Mouse (Mus musculus): Measurements from ENCODE around the gene Decr2. TPM values are rescaled to one million over a fixed set of nuclear protein-coding genes. Genes with fewer than 3 reads are reported as not detected.

Gene Decr2
- polyA plus RNA-seq, 1 experiment from 2014 or later = 34.0 TPM

- H3K9ac ChIP-seq = no peak overlapping the region
- H3K9me3 ChIP-seq = no peaks in the 10 kb centered on the region
- peaks cover under 1% of the 10 kb centered on the region for H3K4me1 ChIP-seq
- no peak overlapping the region for H3K27ac ChIP-seq
- no peak for ATAC-seq (ENCODE audit: borderline replicate concordance, extremely low read depth, low FRiP score, low TSS enrichment)
- H3K4me3 ChIP-seq = no peak overlapping the region
- H3K4me2 ChIP-seq = no peak overlapping the region
- H3K27me3 ChIP-seq = peaks cover 10% of the 10 kb centered on the region; the same call in 1 of the 2 replicates
- H3K36me3 ChIP-seq = no peaks in the 10 kb centered on the region
- WGBS = 58% methylated on average over 3 of the region's 3 CpGs
Observed at GRCm38 (mm10) chr17:26075246-26075645, 14.9 kb downstream of the Decr2 start.

GRCm38 (mm10) chr17:26070136-26070535, 20.0 kb downstream of the Decr2 start:
- Histone ChIP-seq H3K27me3 (peaks cover 11% of the 10 kb centered on the region; the same call in 1 of the 2 replicates), H3K9ac (peak overlapping the region; percentile 82; the same call in 1 of the 2 replicates), H3K9me3 (no peaks in the 10 kb centered on the region), H3K4me2 (peak overlapping the region; percentile 98), H3K36me3 (no peaks in the 10 kb centered on the region), H3K4me3 (peak overlapping the region; percentile 66), H3K27ac (no peak overlapping the region), H3K4me1 (peaks cover 35% of the 10 kb centered on the region)
- ATAC-seq (ENCODE audit: borderline replicate concordance, extremely low read depth, low FRiP score, low TSS enrichment) = no peak
- 25% methylated on average over 6 of the region's 6 CpGs for WGBS

- under 1% methylated on average over 77 of the region's 94 CpGs for WGBS
- H3K4me3 ChIP-seq = peak within 1 kb of the TSS; percentile 66
- peak within 1 kb of the TSS; percentile 82 for H3K9ac ChIP-seq
- peak; percentile 83 for ATAC-seq (ENCODE audit: borderline replicate concordance, extremely low read depth, low FRiP score, low TSS enrichment)
- H3K4me2 ChIP-seq = peak within 1 kb of the TSS; percentile 98
- H3K27ac ChIP-seq = peak within 1 kb of the TSS; percentile 22
- H3K9me3 ChIP-seq = no peaks in the 10 kb centered on the region
- H3K27me3 ChIP-seq = peaks cover 11% of the 10 kb centered on the region; the same call in 1 of the 2 replicates
- H3K4me1 ChIP-seq = peaks cover 39% of the 10 kb centered on the region
- no peaks in the 10 kb centered on the region for H3K36me3 ChIP-seq
Observed at GRCm38 (mm10) chr17:26068831-26069739, 21.1 kb downstream of the Decr2 start, which contains the start of gene Rab11fip3. Rab11fip3 (minus strand) TSS chr17:26069555.

GRCm38 (mm10) chr17:26068024-26068830, 21.9 kb downstream of the Decr2 start:
- WGBS = 1% methylated on average over 44 of the region's 44 CpGs
- peak overlapping the region; percentile 66 for H3K4me3 ChIP-seq
- peak overlapping the region; percentile 22; the same call in 1 of the 2 replicates for H3K27ac ChIP-seq
- H3K27me3 ChIP-seq = peaks cover 11% of the 10 kb centered on the region; the same call in 1 of the 2 replicates
- H3K9ac ChIP-seq = peak overlapping the region; percentile 82
- ATAC-seq (ENCODE audit: borderline replicate concordance, extremely low read depth, low FRiP score, low TSS enrichment) = no peak
- H3K36me3 ChIP-seq = no peaks in the 10 kb centered on the region
- peak overlapping the region; percentile 98 for H3K4me2 ChIP-seq
- H3K9me3 ChIP-seq = no peaks in the 10 kb centered on the region
- peaks cover 39% of the 10 kb centered on the region for H3K4me1 ChIP-seq

GRCm38 (mm10) chr17:26066488-26067020, 23.6 kb downstream of the Decr2 start:
- ATAC-seq (ENCODE audit: borderline replicate concordance, extremely low read depth, low FRiP score, low TSS enrichment) = no peak
- H3K27ac ChIP-seq = no peak overlapping the region
- H3K4me3 ChIP-seq = 0 out of 2 replicates have a peak overlapping the region, but pooled peaks have one; percentile 4
- H3K4me2 ChIP-seq = peak overlapping the region; percentile 98
- H3K27me3 ChIP-seq = peaks cover 11% of the 10 kb centered on the region; the same call in 1 of the 2 replicates
- no peaks in the 10 kb centered on the region for H3K9me3 ChIP-seq
- 0 out of 2 replicates have a peak, but pooled peaks cover 3% of the 10 kb centered on the region for H3K36me3 ChIP-seq
- H3K9ac ChIP-seq = no peak overlapping the region
- H3K4me1 ChIP-seq = peaks cover 39% of the 10 kb centered on the region
- WGBS = 87% methylated on average over 7 of the region's 7 CpGs

GRCm38 (mm10) chr17:26064916-26065315, 25.2 kb downstream of the Decr2 start:
- Histone ChIP-seq H3K4me1 (peaks cover 36% of the 10 kb centered on the region), H3K27me3 (no peaks in the 10 kb centered on the region), H3K9me3 (no peaks in the 10 kb centered on the region), H3K4me3 (no peak overlapping the region), H3K27ac (no peak overlapping the region), H3K9ac (no peak overlapping the region), H3K4me2 (no peak overlapping the region), H3K36me3 (0 out of 2 replicates have a peak, but pooled peaks cover 3% of the 10 kb centered on the region)
- 67% methylated on average over 6 of the region's 6 CpGs for WGBS
- no peak for ATAC-seq (ENCODE audit: borderline replicate concordance, extremely low read depth, low FRiP score, low TSS enrichment)

- WGBS = 58% methylated on average over 9 of the region's 9 CpGs
- Histone ChIP-seq H3K4me3 (no peak overlapping the region), H3K9me3 (no peaks in the 10 kb centered on the region), H3K4me1 (no peaks in the 10 kb centered on the region), H3K27me3 (no peaks in the 10 kb centered on the region), H3K9ac (no peak overlapping the region), H3K27ac (no peak overlapping the region), H3K4me2 (no peak overlapping the region), H3K36me3 (peaks cover 10% of the 10 kb centered on the region; the same call in 1 of the 2 replicates)
- ATAC-seq (ENCODE audit: borderline replicate concordance, extremely low read depth, low FRiP score, low TSS enrichment) = no peak
Observed at GRCm38 (mm10) chr17:26057787-26058567, 32.2 kb downstream of the Decr2 start.

GRCm38 (mm10) chr17:26057278-26057677, 32.9 kb downstream of the Decr2 start:
- no peak for ATAC-seq (ENCODE audit: borderline replicate concordance, extremely low read depth, low FRiP score, low TSS enrichment)

GRCm38 (mm10) chr17:26055164-26055563, 35.0 kb downstream of the Decr2 start:
- WGBS = 72% methylated on average over 6 of the region's 6 CpGs
- Histone ChIP-seq H3K27ac (no peak overlapping the region), H3K9me3 (no peaks in the 10 kb centered on the region), H3K4me1 (no peaks in the 10 kb centered on the region), H3K9ac (no peak overlapping the region), H3K27me3 (no peaks in the 10 kb centered on the region), H3K36me3 (peaks cover 7% of the 10 kb centered on the region; the same call in 1 of the 2 replicates), H3K4me3 (no peak overlapping the region), H3K4me2 (no peak overlapping the region)
- ATAC-seq (ENCODE audit: borderline replicate concordance, extremely low read depth, low FRiP score, low TSS enrichment) = no peak

More at GRCm38 (mm10) chr17:26057278-26057677, 32.9 kb downstream of the Decr2 start:
- 90% methylated on average over 8 of the region's 8 CpGs for WGBS
- no peak overlapping the region for H3K4me3 ChIP-seq
- peaks cover 7% of the 10 kb centered on the region; the same call in 1 of the 2 replicates for H3K36me3 ChIP-seq
- no peaks in the 10 kb centered on the region for H3K9me3 ChIP-seq
- H3K27ac ChIP-seq = no peak overlapping the region
- no peaks in the 10 kb centered on the region for H3K27me3 ChIP-seq
- H3K4me1 ChIP-seq = no peaks in the 10 kb centered on the region
- H3K9ac ChIP-seq = no peak overlapping the region
- no peak overlapping the region for H3K4me2 ChIP-seq

GRCm38 (mm10) chr17:26054133-26054845, 35.8 kb downstream of the Decr2 start:
- Histone ChIP-seq H3K4me2 (no peak overlapping the region), H3K4me3 (no peak overlapping the region), H3K36me3 (peaks cover 3% of the 10 kb centered on the region; the same call in 1 of the 2 replicates), H3K27me3 (no peaks in the 10 kb centered on the region), H3K9ac (no peak overlapping the region), H3K4me1 (no peaks in the 10 kb centered on the region), H3K27ac (no peak overlapping the region), H3K9me3 (no peaks in the 10 kb centered on the region)
- WGBS = 66% methylated on average over 17 of the region's 17 CpGs
- ATAC-seq (ENCODE audit: borderline replicate concordance, extremely low read depth, low FRiP score, low TSS enrichment) = no peak
